Mouse (Mus musculus) megakaryocyte, embryonic 14.5 days (primary cell): ENCODE measurements around the gene Grin2b.

Source experiments
- FLI1 ChIP-seq: IDR thresholded peaks from 2 replicates; pipeline ENCODE4 v1.6.1; 2012; ENCODE audit warnings: low read length, inconsistent platforms, mixed read lengths
- GATA1 ChIP-seq: IDR thresholded peaks from 3 replicates; pipeline ENCODE4 v1.6.1; 2012; ENCODE audit warnings: mixed read lengths, low read length, inconsistent platforms, borderline replicate concordance

DNA sequence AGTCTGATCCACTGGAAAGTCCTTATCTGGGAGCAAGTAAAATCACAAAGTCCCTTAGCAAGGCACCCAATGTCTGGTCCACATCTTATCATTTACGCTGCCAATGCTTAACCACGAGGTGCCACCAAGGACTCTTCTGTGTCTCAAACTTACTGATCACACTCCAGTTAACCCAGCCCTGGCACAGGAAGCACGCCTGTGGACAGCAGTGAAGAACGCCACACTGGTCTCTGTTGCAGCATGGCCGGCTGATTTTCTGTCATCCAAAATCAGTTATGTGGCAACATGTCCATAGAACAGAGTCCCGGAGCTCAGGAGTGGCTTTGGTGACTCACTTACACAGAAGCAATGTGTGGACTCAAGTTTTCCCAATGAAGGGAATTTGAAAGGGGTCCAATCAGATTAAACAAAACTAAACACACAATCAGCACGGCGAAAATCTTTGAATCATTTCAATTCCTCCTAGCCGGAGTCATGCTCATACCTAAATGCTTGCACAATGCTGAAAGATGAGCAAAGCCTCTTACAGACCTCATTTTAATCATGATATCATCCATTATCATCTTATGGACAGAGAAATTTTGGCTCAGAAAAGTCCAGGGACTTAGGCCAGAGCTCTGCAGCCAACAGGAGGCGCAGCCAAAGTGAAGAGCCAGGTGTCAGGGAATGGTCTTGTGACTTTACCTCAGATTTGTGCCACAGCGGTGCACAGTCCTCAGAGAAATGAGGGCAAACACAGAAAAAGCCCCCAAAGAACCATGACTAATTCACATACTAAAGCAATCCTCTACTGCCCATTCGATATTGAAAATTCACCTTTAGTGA, 159.5 kb downstream of the Grin2b start:
- TF ChIP-seq GATA1, result no peak
- TF ChIP-seq FLI1, result no peak
